Mouse (Mus musculus): Measurements from ENCODE around the gene Dguok.

The Dguok gene

DNA sequence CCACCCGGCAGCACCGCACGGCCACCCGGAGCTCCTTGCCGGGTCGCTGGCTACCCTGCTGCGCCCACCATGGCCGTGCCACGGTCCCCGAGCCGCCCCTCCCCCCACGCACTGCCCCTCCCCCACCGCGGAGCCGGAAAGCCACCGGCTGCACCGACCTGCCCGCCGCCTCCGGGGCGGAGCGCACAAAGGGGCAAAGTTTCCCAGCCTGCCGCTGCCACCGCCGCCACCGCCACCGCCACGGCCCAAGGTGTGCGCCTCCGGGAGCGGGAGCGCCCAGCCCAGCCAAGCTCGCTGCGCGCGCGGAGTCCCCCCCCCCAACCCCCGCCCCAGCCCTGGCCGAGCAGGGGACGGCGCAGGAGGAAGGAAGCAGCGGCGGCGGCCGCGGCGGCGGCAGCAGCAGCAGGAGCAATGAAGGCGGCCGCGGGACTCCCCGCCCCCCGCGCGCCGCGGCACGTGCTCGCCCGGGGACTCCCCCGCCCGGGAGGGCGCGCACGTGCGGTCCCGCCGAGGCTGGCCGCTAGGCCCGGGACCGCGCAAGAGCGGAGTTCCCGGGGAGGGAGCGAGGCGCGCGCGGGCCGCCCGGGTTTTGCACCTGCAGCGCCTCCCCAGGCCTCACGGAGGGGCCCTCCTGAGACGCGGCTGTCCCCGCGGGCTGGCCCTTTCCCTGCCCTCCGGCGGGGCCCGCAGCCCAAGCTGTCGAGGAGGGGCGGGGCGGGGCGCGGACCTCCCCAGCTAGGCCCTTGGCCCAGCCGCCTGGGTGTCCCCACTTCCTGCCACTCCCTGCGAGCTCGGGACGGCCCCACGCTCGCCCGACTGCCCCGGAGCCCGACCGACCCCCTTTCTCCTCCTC is 50.4 kb downstream of the Dguok start:
- DNase-seq (ENCODE audit: low spot score in 2 of 2): peak; percentile 72 to 75

DNA sequence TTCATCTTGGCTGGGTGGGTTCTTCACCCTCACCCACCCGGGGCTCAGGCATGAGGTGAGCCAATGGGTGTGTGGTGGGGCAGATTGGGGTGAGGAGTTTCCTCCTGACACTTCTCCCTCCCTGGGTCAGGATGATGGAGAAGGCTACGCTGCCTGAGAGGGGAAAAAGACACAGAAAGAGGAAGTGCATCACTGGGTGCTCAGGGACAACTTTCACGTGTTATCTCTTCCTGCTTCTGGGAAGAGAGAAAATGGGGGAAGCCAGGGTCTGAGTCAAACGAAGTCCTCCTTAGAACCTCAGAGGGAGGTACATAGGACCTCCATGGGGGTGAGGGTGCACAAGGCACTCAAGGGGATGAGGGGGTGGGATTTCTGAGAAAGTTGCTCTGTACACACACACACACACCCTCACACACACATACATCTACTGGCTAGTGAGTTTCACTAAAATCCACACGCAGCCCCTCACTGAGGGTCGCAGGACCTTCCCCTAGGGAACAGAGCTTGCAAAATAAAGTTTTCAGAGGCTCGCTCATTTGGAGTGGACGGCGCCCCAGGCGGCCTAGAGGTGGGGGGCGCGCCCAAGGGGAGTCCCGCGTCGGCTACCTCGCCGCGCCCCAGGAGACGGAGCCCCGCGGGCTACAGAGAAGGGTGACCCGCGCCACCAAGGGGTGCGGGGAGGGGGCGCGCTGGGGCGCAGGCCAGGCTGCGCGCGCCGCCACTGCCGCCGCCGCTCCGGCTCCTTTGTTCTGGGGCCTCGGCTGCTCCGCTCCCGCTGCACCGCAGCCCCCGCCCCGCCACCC is 51.2 kb downstream of the Dguok start:
- DNase-seq (ENCODE audit: low spot score in 2 of 2): peak; percentile 39 to 47

DNA sequence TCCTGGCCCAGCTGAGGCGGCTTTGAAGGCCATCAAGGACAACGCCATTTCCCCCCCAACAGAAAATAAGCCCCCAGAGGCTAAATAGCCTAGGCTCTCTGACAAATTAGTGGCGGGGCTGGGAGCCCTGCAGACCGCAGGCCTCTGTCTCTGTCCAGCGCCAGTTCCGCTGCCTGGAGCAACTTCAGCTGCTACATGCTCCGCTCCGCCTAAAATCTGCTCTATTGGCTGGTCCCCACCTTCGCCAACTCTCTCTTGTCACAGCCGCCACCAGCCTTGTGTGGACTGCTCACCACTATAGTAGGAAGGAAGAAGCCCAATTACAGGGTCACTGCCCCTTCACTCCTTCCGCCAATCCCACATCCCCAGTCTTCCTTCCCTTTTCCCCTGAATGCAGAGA is 53.1 kb downstream of the Dguok start:
- DNase-seq (ENCODE audit: low spot score in 2 of 2): peak; percentile 33 to 46

DNA sequence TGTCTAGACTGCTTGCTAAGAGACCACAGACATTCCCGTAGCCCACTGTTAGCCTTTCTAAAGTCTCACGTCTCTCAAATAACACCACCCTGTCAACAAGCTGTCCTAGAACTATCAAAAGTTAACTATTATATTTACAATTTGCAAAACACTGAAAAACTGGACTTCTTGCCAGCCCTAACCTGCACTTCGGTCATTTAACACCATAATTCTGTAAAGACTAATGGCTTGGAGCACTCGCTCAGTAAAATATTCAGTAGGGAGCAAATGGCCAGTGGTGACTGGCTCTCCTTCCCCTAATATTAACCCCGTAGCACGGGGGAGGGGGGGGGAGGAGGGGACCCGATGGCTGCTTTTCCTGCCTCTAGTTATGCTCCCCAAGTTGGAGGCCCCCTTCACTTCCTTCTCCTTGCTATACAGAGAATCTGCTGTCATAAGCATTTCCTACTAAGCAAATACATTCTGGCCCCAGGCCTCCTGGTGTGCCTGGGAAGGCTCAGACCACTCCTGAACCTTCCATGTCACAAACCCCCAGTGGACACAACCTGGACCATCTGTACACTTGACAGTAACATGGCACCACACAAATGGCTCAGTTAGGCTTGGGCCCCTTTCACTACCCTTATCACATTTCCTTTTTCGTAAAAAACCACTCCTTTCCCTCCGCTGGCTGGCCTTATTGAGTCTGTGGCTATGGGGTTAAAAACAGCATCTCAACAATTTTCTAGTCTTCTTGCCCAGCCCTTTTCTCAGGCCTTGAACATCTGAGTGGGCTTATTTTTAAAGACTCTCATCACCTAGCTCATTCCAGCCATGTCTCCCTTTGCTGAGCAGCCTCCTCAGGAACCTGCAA is 56.1 kb downstream of the Dguok start:
- DNase-seq (ENCODE audit: low spot score in 2 of 2): no peak

DNA sequence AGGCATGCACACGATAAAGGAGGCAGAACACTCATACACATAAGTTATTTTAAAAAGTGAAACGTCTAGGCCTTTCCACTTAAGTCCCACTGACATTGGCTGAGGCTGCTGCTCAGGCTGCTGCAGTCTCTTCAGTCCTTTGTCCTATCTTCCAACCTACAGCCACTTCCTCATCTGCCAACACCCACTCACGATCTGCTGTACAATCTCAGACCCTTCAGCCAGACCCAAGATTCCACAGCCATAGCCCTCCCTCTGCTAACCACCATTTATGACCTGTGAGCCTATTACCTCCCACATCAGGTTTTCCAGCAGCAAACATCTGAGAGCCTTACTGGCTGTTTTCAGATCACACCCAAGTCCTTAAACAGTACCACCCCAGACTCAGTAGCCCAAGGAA is 57.3 kb downstream of the Dguok start:
- DNase-seq (ENCODE audit: low spot score in 2 of 2): no peak

DNA sequence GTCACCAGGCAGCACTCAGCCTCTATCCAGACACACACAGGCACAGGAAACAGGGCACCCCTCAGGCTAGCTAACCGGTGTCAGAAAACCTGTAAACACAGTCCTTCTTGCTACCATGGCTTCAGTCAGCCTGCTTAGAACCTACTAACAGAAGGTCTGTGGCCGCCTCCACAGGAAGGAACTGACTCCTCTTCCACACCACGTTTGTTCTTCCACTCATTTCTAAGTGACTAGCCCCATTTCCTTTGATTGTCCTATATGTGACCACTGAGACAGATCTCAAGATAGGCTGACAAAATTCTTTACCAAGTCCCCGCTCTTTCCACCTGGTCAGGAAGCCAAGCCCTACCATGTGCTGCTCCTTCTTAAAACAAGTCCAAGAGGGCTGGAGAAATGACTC is 57.9 kb downstream of the Dguok start:
- no peak for DNase-seq (ENCODE audit: low spot score in 2 of 2)

DNA sequence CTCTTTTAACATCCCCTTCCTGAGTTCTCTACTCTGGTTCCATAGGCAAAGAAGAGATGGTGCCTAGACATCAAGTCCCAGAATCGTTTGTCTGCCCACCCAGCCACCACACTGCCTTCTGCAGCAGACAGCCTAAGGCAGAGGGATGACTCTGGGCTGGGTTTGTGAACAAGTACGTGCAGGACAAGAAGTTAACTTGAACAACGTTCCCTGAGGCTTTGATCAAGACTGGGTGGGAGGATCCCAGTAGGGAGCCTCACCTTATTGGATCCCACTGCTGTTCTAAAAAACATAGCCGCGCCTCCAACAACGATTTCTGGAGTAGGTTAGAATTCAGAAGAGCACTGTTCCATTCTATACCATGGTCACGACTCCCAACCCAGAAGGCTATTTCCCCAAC is 59.7 kb downstream of the Dguok start:
- no peak for DNase-seq (ENCODE audit: low spot score in 2 of 2)

DNA sequence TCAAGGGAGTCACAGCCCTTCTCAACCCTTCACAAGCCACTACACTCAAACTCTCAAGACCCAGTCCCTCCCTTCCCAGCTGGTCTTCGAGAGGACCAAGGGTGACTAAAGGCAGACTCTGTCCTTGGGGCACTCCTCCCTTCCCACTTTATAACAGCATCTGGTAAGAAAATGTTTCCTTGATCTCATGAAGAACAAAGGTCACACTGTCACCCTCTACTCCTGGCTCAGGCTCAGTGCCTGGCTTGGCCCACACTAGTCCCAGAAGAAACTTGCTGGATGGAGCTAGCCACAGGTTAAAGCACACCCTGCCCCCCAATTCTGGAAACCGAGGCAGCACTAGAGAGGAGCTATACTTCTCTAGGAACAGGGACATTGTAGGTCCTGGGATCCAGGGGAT is 61.0 kb downstream of the Dguok start:
- DNase-seq (ENCODE audit: low spot score in 2 of 2): no peak

DNA sequence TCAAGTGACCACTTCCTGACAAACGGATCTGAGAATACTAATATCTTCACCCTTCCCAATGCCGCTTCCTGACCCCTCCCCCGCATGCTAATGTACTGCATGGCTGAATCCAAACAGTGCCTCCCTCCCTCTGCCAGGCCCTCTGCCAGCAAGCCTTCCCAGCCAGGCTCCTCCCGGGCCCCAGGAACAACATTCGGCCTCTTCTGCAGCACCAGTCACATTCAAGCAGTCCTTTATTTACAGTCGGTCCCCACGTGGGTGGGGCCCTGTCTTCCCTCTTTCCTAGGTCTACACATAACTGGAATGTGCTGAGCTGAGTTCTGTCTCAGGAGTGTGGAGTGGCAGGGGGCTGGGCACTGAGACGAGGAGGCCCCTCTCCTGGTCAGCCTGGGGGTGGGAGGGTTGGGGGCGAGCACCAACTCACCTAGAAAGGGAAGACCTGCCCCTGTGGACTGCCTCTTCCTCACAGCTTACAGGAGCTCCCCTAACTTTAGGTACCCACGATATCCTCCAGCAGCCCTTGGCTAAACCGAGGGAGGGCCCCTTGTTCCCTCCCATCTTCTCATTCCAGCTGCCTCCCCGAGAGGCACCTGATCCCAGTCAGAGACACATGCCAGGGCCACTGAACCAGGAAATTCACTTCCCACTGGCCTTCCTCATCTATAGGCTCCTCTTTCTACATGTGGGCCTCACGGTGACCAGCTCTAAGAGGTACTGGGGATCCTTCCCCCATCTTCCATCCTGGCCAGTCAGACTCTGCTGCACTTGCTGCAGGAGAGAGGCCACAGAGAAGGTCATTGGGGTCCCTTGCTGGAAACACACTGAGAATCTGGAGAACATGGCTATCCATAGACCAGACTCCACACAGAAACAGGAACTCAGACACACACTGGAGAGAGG is 63.1 kb downstream of the Dguok start:
- DNase-seq (ENCODE audit: low spot score in 2 of 2): peak; percentile 85 to 90

DNA sequence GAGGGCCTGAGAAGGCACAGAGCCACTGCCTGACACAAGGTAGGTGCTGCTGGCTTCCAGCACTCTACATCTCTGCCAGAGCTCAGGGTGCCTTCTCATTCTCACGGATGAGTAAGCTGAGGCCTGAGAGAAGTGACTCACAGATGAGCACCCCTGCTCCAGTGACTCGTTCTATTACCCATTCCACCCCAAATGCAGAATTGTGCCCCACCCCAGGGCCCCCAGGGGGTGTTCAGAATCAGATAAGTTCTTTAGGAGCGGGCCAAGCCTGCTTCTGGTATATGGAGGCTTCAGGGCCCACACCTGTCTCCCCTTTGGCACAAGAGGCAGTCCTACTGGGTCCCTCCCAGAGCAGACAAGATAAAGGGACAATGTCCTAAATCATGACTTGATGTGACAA is 64.1 kb downstream of the Dguok start:
- peak in 1 of 2 experiments; percentile 35 for DNase-seq (ENCODE audit: low spot score in 2 of 2)

DNA sequence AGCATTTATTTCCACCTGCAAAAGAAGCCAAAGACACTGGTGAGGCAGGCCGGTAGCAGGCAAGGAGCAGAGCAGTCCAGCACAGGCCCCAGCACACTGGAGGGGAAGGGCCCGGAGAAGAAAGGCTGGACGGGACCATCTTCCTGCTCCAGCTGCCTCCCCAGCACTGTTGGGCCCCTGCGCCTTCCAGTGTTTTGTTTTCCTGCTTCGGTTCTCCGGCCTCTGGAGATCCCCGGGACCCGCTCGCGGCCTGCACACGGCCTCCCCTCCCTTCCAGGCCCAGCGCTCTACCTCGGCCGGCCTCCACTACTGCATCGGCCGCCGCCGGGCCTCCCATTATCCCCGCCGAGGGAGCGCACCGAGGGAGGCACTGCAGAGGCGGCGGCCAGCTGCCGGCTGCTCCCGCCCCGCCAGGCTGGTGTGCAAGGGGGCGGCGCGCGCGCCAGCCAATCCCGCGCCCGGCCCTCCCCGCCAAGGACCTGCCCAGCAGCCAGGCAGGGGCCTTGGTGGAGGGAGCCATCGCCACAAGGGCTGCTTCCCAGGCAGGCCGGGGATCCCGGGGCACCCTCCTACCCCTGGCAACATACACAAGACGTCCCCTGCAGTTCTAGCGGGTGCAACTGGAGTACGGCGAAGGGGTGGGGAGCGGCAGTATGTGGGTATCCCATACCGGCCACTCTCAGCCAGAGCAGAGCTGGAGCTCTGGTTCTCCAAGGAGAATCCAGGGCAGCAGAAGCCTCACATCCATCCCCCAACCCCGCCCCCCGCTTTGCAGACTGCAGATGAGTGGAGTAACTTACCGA is 65.3 kb downstream of the Dguok start:
- peak; percentile 92 to 93 for DNase-seq (ENCODE audit: low spot score in 2 of 2)

DNA sequence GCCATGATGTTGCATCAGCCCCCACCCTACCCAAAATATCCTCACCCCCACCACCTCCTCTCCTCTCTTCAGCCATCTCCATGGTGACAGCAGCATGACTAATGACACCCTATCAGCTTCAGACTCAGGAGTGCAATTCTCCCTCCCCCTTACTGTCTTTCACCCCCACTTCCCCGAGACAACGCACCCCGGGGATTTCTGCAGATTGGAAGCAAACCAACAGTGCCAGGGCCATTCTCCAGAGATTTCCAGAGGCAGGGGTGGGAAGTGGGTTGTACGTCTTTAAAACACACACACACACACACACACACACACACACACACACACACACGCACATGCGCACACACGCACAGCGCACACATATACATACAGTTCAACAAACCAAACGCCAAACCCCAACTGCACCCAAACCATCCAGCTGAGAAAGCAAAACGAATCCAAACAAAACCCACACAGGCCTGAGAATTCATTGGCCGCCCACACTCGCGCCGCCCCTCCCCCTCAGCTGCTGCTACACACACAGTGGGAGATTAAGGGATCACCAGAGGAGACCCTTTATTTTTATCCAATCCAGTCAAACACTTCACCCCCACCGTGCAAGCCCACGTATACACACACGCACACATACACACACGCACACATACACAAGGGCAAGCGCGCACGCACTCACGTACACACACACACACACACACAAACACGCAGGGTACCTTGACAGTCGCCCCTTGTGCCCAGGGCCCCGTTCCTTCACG is 66.1 kb downstream of the Dguok start:
- DNase-seq (ENCODE audit: low spot score in 2 of 2): peak; percentile 91 to 92

DNA sequence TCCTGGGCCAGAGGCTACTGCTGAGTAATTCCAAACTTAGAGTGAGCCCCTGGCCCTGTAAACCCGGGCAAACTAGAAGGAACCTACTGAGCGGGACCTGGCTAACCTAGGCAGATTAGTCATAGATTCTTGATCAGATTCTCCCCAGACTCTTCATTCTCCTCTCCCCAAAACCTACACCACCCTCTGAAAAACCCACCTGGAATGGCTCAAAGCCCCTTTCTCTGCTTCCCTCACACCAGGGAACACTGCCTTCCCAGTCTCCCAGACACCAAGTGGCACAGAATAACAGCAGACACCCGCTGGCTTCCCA is 66.6 kb downstream of the Dguok start:
- DNase-seq (ENCODE audit: low spot score in 2 of 2): no peak

DNA sequence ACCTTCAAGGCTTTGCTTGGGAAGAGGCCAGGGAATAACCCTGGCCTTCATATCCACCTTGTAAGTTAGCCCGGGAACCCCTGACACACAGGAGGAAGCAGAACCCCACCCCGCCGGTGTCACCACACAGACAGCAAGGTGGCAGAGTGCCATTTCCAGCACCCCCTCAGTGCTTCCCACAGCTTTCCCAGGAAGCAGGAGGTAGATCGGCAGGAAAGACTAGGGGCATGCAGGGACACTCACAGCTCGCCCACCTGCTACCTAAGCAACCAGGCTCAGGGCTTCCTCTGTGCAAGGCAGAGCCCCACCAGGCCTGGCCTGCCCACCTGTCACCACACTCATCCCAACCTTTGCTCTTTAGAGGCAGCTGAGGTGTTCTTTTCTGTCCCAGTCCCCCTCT is 67.0 kb downstream of the Dguok start:
- DNase-seq (ENCODE audit: low spot score in 2 of 2): peak; percentile 70 to 76

DNA sequence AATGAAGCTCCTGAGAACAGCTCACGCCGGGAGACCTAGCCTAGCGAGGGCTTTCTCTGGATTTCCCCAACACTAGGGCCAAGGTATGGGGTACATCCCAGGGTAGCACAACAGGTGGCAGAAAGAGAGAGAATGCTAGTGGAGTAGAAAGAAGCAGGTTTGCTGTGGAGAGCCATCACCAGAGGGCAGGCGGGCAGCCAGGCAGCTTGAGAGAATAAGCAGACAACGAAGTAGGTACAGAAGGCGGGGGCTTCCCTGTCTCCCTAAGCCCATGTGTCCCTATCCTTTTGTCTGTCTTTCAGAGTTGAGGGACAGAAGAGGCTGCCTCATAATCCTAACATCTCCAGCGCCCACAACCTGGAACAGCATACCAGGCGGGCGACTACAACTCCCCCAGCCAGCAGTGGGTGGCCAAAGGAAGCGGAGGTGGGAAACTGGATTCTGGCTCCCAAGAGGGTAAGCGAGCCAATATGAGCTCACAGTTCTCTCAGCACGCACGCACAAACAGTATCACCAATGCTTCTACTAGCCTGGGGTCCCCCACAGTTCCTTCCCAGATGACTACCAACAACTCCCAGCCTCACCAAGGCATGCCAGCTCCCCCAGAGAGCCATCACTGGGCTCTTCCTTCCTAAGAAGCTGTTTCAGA is 67.5 kb downstream of the Dguok start:
- DNase-seq (ENCODE audit: low spot score in 2 of 2): peak; percentile 56 to 60

DNA sequence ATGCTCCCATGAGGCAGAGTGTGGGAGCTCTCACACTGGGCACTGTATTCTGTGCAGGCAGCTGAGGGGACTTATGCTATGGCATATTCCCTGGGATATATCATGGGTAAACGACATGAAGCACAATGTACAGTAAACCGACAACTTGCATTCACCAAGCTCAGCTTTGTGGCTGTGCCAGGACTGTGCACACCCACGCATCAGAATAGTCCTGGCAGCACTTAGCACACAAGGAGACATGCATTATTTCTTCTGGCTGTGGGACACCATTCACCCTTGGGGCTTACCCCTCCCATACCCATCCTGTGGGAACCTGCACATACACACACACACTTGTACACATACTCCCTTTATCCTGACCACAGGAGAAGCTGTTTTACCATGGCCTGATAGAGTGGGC is 68.2 kb downstream of the Dguok start:
- DNase-seq (ENCODE audit: low spot score in 2 of 2): peak in 1 of 2 experiments; percentile 53

DNA sequence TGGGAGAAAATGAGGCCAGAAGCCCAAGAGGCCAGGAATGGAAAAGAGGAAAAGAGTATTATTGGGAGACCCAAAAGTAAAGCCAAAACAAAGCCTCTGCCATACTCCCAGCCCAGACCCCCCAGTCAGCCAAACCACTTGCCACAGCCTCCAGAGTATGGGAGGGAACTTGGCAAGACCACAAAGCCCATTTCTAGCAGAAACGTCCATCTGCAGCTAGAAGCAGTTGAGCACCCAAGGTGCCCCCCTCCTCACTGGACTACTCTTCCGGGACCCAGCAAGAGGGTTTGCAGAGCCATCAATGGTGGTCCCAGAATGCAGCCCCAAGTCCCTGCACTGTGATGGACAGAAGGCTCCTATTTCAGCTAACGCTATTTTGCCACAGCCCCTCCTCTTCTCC is 69.0 kb downstream of the Dguok start:
- peak in 1 of 2 experiments; percentile 35 for DNase-seq (ENCODE audit: low spot score in 2 of 2)

DNA sequence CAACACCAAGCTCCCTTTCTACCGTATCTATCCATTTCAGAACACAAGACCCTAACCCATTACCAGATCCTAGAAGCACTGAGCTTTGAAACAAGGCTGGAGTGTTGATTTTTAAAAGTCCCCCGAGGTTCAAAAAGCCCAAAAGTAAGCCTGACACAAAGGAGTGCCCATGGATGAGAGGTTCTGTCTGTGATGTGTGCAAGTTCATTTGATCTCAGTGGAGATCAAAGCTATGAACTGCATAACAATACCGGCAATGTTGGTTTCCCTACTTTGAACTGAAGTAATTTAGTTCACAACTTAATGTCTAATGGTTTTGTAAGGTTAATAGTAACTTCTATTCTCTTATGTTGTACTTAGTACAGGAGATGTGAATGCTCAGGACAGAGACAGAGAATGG is 69.5 kb downstream of the Dguok start:
- no peak for DNase-seq (ENCODE audit: low spot score in 2 of 2)

DNA sequence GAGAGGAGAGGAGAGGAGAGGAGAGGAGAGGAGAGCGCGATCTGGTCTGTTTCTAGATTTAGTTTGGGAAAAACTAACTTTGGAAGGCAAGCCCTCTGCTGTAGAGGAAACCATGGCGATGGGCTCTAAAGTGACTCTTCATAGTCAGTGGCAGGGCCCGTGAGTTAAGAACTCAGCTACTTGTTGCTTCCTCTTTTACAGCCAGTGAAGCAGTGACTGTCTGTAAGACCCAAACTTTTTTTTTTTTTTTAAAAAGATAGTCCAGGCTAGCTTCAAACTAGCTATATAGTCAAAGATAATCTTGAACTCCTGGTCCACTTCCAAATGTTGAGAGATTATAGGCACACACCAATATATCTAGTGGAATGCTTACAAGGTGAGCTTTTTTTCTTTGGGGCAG is 70.2 kb downstream of the Dguok start:
- DNase-seq (ENCODE audit: low spot score in 2 of 2): no peak

Measured in right cerebral cortex, postnatal 10 days (tissue).